Mouse (Mus musculus): ENCODE results near the gene Cpvl.

Gene Cpvl

GRCm38 (mm10) chr6:53881235-53881606, 97.2 kb downstream of the Cpvl start:
- peak; percentile 5 for DNase-seq

- DNase-seq, result peak; percentile 36
Measured at GRCm38 (mm10) chr6:53880530-53881234, 97.8 kb downstream of the Cpvl start.

GRCm38 (mm10) chr6:53879567-53879966, 98.9 kb downstream of the Cpvl start:
- peak; percentile 8 for DNase-seq

- DNase-seq, result no peak
Measured at GRCm38 (mm10) chr6:53874881-53875429, 103.5 kb downstream of the Cpvl start.

GRCm38 (mm10) chr6:53871903-53872302, 106.6 kb downstream of the Cpvl start:
- no peak for DNase-seq

GRCm38 (mm10) chr6:53863011-53863410, 115.5 kb downstream of the Cpvl start:
- no peak for DNase-seq

GRCm38 (mm10) chr6:53859106-53859505, 119.4 kb downstream of the Cpvl start:
- DNase-seq, result no peak

- no peak for DNase-seq
Measured at GRCm38 (mm10) chr6:53857822-53858221, 120.6 kb downstream of the Cpvl start.

- no peak for DNase-seq
Measured at GRCm38 (mm10) chr6:53856775-53857174, 121.7 kb downstream of the Cpvl start.

- DNase-seq, result no peak
Measured at GRCm38 (mm10) chr6:53854971-53855856, 123.3 kb downstream of the Cpvl start.

- DNase-seq, result no peak
Measured at GRCm38 (mm10) chr6:53854226-53854625, 124.2 kb downstream of the Cpvl start.

GRCm38 (mm10) chr6:53853546-53853945, 124.9 kb downstream of the Cpvl start:
- peak; percentile 46 for DNase-seq

GRCm38 (mm10) chr6:53844626-53845025, 133.8 kb downstream of the Cpvl start:
- DNase-seq, result no peak

GRCm38 (mm10) chr6:53825213-53825612, 153.3 kb downstream of the Cpvl start:
- no peak for DNase-seq

Measured in kidney, adult 9 months (tissue).